Mouse (Mus musculus) stomach, postnatal 0 days (tissue): ENCODE results near the gene Slamf9.

Experiments
- CTCF ChIP-seq: IDR thresholded peaks from 2 replicates; pipeline ENCODE4 v1.5.1; 2016; ENCODE audit warnings: antibody characterized with exemption, low read depth, mild to moderate bottlenecking, moderate library complexity
- EP300 ChIP-seq: optimal IDR thresholded peaks from 2 replicates; pipeline ENCODE3; 2016; ENCODE audit warnings: antibody characterized with exemption

GRCm38 (mm10) chr1:172472909-172473308 is 2.2 kb upstream of the Slamf9 start:
- TF ChIP-seq CTCF (no peak), EP300 (no peak)
